Mouse (Mus musculus) forebrain, embryonic 12.5 days (tissue): ENCODE results near the gene Gng10. TPM values are rescaled to one million over a fixed set of nuclear protein-coding genes. Genes with fewer than 3 reads are reported as not detected.

Source experiments
- ATAC-seq: fragments of 200-750 bp; cut with Nextera tagmentation; 2 replicates; pipeline ENCODE4 v1.8.0; 2017; ENCODE audit warnings: moderate TSS enrichment; ENCODE audit not compliant: low FRiP score
- H3K27ac ChIP-seq: fragments of 300-500 bp; sonication (generic); 2 replicates; pipeline ENCODE4 v1.5.1; 2016; ENCODE audit warnings: mild to moderate bottlenecking
- H3K27me3 ChIP-seq: fragments of 300-500 bp; sonication (generic); 2 replicates; pipeline ENCODE4 v1.6.1; 2016; ENCODE audit warnings: mild to moderate bottlenecking
- H3K36me3 ChIP-seq: fragments of 300-500 bp; sonication (generic); replicated peaks from 2 replicates; pipeline ENCODE4 v1.6.1; 2016; ENCODE audit warnings: mild to moderate bottlenecking
- H3K4me1 ChIP-seq: fragments of 300-500 bp; sonication (generic); 2 replicates; pipeline ENCODE4 v1.6.1; 2016
- H3K4me2 ChIP-seq: fragments of 300-500 bp; sonication (generic); 2 replicates; pipeline ENCODE4 v1.6.1; 2016; ENCODE audit warnings: mild to moderate bottlenecking, moderate library complexity
- H3K4me3 ChIP-seq: fragments of 300-500 bp; sonication (generic); replicated peaks from 2 replicates; pipeline ENCODE4 v1.5.1; 2016; ENCODE audit warnings: mild to moderate bottlenecking
- H3K9ac ChIP-seq: fragments of 300-500 bp; sonication (generic); 2 replicates; pipeline ENCODE4 v1.6.1; 2016; ENCODE audit warnings: mild to moderate bottlenecking
- H3K9me3 ChIP-seq: fragments of 300-500 bp; sonication (generic); 2 replicates; pipeline ENCODE4 v1.6.1; 2016
- WGBS: fragments of 180-500 bp; shearing (Covaris S2); methylation state at CpG from one replicate; pipeline ENCODE4 v1.1.7; 2016; 5-methylcytosine and 5-hydroxymethylcytosine counted together
- polyA plus RNA-seq: library from polyadenylated mRNA; unstranded; fragments of >200 nt; fragmentation: Nextera tagmentation; extraction: Ambion mirVana; gene quantifications from 2 replicates; pipeline ENCODE4 v1.2.1, GENCODE M21; 2016

Gene Gng10
- polyA plus RNA-seq = 110 and 111 TPM in 2 replicates

- Histone ChIP-seq H3K4me1 (peaks cover 7% of the 10 kb centered on the region; the same call in 1 of the 2 replicates), H3K4me2 (peak within 1 kb of the TSS; percentile 68), H3K4me3 (peak within 1 kb of the TSS; percentile 80), H3K36me3 (no peaks in the 10 kb centered on the region), H3K9ac (peak within 1 kb of the TSS; percentile 82), H3K9me3 (no peaks in the 10 kb centered on the region), H3K27me3 (no peaks in the 10 kb centered on the region), H3K27ac (peak within 1 kb of the TSS; percentile 86)
- WGBS = 11% methylated on average over 76 of the region's 76 CpGs
- peak; percentile 88 for ATAC-seq
These were observed at the start of gene Gng10 for GRCm38 (mm10) chr4:59034918-59035785. Gene Gng10 (plus strand): TSS chr4:59035088.

GRCm38 (mm10) chr4:58985157-58985648 is 49.7 kb upstream of the Gng10 start:
- H3K4me2 ChIP-seq = no peak overlapping the region
- WGBS = 24% methylated on average over 7 of the region's 7 CpGs

GRCm38 (mm10) chr4:58986540-58987190 is 48.2 kb upstream of the Gng10 start, which contains the start of gene Ptgr1:
Gene Ptgr1 (minus strand): TSS chr4:58987119.
- Histone ChIP-seq H3K36me3 (no peaks in the 10 kb centered on the region), H3K27ac (no peak within 1 kb of the TSS), H3K4me3 (peak within 1 kb of the TSS; percentile 57), H3K27me3 (0 out of 2 replicates have a peak, but pooled peaks cover 2% of the 10 kb centered on the region), H3K9ac (peak within 1 kb of the TSS; percentile 68), H3K4me2 (peak within 1 kb of the TSS; percentile 84), H3K9me3 (no peaks in the 10 kb centered on the region), H3K4me1 (peaks cover 10% of the 10 kb centered on the region; the same call in 1 of the 2 replicates)
- 2% methylated on average over 28 of the region's 28 CpGs for WGBS
- peak; percentile 49; the same call in 1 of the 2 replicates for ATAC-seq

More at GRCm38 (mm10) chr4:58985157-58985648, 49.7 kb upstream of the Gng10 start:
- Histone ChIP-seq H3K9ac (no peak overlapping the region), H3K36me3 (no peaks in the 10 kb centered on the region), H3K4me1 (peaks cover 10% of the 10 kb centered on the region; the same call in 1 of the 2 replicates), H3K27me3 (0 out of 2 replicates have a peak, but pooled peaks cover 2% of the 10 kb centered on the region), H3K27ac (no peak overlapping the region), H3K9me3 (no peaks in the 10 kb centered on the region), H3K4me3 (no peak overlapping the region)
- peak; percentile 43; the same call in 1 of the 2 replicates for ATAC-seq

- no peaks in the 10 kb centered on the region for H3K9me3 ChIP-seq
- peaks cover 10% of the 10 kb centered on the region; the same call in 1 of the 2 replicates for H3K4me1 ChIP-seq
- H3K27ac ChIP-seq = no peak overlapping the region
- H3K27me3 ChIP-seq = 0 out of 2 replicates have a peak, but pooled peaks cover 2% of the 10 kb centered on the region
- no peak overlapping the region for H3K9ac ChIP-seq
- WGBS = 84% methylated on average over 7 of the region's 7 CpGs
- no peak overlapping the region for H3K4me2 ChIP-seq
- H3K4me3 ChIP-seq = no peak overlapping the region
- no peak for ATAC-seq
- H3K36me3 ChIP-seq = no peaks in the 10 kb centered on the region
These were observed 45.5 kb upstream of the Gng10 start for GRCm38 (mm10) chr4:58989303-58989898.

GRCm38 (mm10) chr4:58990609-58991434 is 44.1 kb upstream of the Gng10 start:
- peaks cover 2% of the 10 kb centered on the region; the same call in 1 of the 2 replicates for H3K27me3 ChIP-seq
- no peak overlapping the region for H3K4me2 ChIP-seq
- H3K4me3 ChIP-seq = no peak overlapping the region
- H3K36me3 ChIP-seq = no peaks in the 10 kb centered on the region
- peaks cover 10% of the 10 kb centered on the region; the same call in 1 of the 2 replicates for H3K4me1 ChIP-seq
- H3K9me3 ChIP-seq = no peaks in the 10 kb centered on the region
- no peak overlapping the region for H3K27ac ChIP-seq
- 77% methylated on average over 17 of the region's 17 CpGs for WGBS
- no peak for ATAC-seq
- no peak overlapping the region for H3K9ac ChIP-seq

- no peaks in the 10 kb centered on the region for H3K36me3 ChIP-seq
- no peak overlapping the region for H3K9ac ChIP-seq
- H3K9me3 ChIP-seq = no peaks in the 10 kb centered on the region
- H3K27me3 ChIP-seq = peaks cover 2% of the 10 kb centered on the region; the same call in 1 of the 2 replicates
- H3K4me2 ChIP-seq = no peak overlapping the region
- no peak overlapping the region for H3K27ac ChIP-seq
- no peaks in the 10 kb centered on the region for H3K4me1 ChIP-seq
- 83% methylated on average over 5 of the region's 5 CpGs for WGBS
- ATAC-seq = no peak
- no peak overlapping the region for H3K4me3 ChIP-seq
These were observed 42.7 kb upstream of the Gng10 start for GRCm38 (mm10) chr4:58992195-58992594.

- H3K4me1 ChIP-seq = no peaks in the 10 kb centered on the region
- no peaks in the 10 kb centered on the region for H3K36me3 ChIP-seq
- no peak within 1 kb of the TSS for H3K4me3 ChIP-seq
- no peak within 1 kb of the TSS for H3K4me2 ChIP-seq
- ATAC-seq = no peak
- H3K27me3 ChIP-seq = no peaks in the 10 kb centered on the region; the same call in 1 of the 2 replicates
- 90% methylated on average over 4 of the region's 4 CpGs for WGBS
- no peak within 1 kb of the TSS; the same call in 1 of the 2 replicates for H3K9ac ChIP-seq
- H3K27ac ChIP-seq = no peak within 1 kb of the TSS
- no peaks in the 10 kb centered on the region for H3K9me3 ChIP-seq
These were observed 40.1 kb upstream of the Gng10 start, which contains the start of gene Dnajc25 for GRCm38 (mm10) chr4:58994762-58995161. Gene Dnajc25 (plus strand): TSS chr4:58995062.

- Histone ChIP-seq H3K9me3 (no peaks in the 10 kb centered on the region), H3K9ac (no peak overlapping the region; the same call in 1 of the 2 replicates), H3K4me1 (no peaks in the 10 kb centered on the region), H3K36me3 (no peaks in the 10 kb centered on the region), H3K4me3 (no peak overlapping the region), H3K27me3 (no peaks in the 10 kb centered on the region; the same call in 1 of the 2 replicates), H3K4me2 (no peak overlapping the region), H3K27ac (no peak overlapping the region)
- no peak for ATAC-seq
- WGBS = 76% methylated on average over 8 of the region's 8 CpGs
These were observed 39.6 kb upstream of the Gng10 start for GRCm38 (mm10) chr4:58995251-58995693.

- Histone ChIP-seq H3K9me3 (no peaks in the 10 kb centered on the region), H3K27me3 (no peaks in the 10 kb centered on the region; the same call in 1 of the 2 replicates), H3K36me3 (no peaks in the 10 kb centered on the region), H3K4me1 (no peaks in the 10 kb centered on the region), H3K27ac (no peak overlapping the region), H3K4me3 (no peak overlapping the region), H3K4me2 (no peak overlapping the region), H3K9ac (no peak overlapping the region)
- ATAC-seq = no peak
- 86% methylated on average over 5 of the region's 5 CpGs for WGBS
These were observed 37.8 kb upstream of the Gng10 start for GRCm38 (mm10) chr4:58997081-58997480.

GRCm38 (mm10) chr4:58998688-58999087 is 36.2 kb upstream of the Gng10 start:
- Histone ChIP-seq H3K9ac (no peak overlapping the region), H3K27ac (no peak overlapping the region), H3K4me3 (no peak overlapping the region), H3K4me1 (peaks cover 8% of the 10 kb centered on the region), H3K27me3 (no peaks in the 10 kb centered on the region; the same call in 1 of the 2 replicates), H3K9me3 (no peaks in the 10 kb centered on the region), H3K36me3 (no peaks in the 10 kb centered on the region), H3K4me2 (no peak overlapping the region)
- no peak for ATAC-seq
- 95% methylated on average over 1 of the region's 1 CpGs for WGBS

GRCm38 (mm10) chr4:58999686-59000085 is 35.2 kb upstream of the Gng10 start:
- no peak for ATAC-seq
- Histone ChIP-seq H3K9me3 (no peaks in the 10 kb centered on the region), H3K4me1 (peaks cover 18% of the 10 kb centered on the region), H3K4me3 (no peak overlapping the region), H3K36me3 (no peaks in the 10 kb centered on the region), H3K4me2 (no peak overlapping the region), H3K9ac (no peak overlapping the region), H3K27me3 (no peaks in the 10 kb centered on the region; the same call in 1 of the 2 replicates), H3K27ac (no peak overlapping the region)
- 10% methylated on average over 2 of the region's 2 CpGs for WGBS
